Mouse (Mus musculus) monocyte, adult 59 days (primary cell): ENCODE data around the gene Platr25. TPM values are rescaled to one million over a fixed set of nuclear protein-coding genes. Genes with fewer than 3 reads are reported as not detected.

Experiments used
- total RNA-seq, 2 experiments: library from RNA; stranded (reverse); gene quantifications; one replicate each; pipeline ENCODE4 v1.2.4; 2023

The Platr25 gene
- 1 to 10 TPM; 6.6 to 8.1 TPM for total RNA-seq

DNA sequence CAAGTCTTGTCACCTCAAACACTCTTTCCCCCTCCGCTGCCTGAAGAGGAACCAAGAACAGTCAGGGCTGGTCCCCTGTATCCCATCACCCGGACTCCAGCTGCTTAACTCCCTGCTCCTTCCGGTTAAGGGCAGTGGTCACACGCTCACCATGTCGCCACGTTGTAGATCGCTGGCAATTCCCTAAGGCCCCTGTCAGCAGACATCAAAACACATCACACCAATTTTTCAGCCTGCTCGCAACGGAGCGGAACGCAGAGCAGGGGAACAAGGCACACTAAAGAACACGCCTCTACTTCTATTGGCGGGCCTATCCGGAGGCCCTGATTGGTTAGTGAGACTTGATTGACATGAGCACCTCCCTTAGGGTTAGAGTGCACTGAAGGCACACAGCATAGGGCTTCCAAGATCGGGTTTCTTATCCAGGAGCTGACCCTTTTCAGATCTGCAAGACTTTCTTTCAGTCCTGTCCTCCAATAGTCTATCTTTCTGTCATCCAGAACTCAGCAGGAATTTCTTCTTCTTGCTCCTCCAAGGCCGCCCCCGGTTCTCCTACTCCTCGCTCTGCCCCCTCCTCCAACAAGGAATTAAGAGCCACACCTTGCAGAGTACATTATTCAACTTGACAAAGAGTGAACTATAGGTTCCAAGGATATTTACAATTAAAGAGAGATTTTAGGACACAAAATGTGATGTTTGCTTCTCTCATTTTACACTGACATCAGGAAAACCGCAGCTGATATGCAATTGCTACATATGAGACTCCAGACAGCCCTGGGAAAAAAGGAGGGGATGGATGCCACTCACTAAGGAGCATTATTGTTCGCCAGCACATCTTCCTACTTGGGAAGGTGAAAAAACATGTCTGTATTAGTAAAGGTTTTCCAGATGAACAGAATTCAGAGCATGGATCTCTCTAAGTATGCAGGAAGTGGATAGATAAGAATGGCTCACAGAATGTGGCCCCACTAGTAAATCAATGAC lies at the start of gene Platr25:
Gene Platr25 (minus strand): TSS at position 278 of the 984 bp plus-strand sequence.

DNA sequence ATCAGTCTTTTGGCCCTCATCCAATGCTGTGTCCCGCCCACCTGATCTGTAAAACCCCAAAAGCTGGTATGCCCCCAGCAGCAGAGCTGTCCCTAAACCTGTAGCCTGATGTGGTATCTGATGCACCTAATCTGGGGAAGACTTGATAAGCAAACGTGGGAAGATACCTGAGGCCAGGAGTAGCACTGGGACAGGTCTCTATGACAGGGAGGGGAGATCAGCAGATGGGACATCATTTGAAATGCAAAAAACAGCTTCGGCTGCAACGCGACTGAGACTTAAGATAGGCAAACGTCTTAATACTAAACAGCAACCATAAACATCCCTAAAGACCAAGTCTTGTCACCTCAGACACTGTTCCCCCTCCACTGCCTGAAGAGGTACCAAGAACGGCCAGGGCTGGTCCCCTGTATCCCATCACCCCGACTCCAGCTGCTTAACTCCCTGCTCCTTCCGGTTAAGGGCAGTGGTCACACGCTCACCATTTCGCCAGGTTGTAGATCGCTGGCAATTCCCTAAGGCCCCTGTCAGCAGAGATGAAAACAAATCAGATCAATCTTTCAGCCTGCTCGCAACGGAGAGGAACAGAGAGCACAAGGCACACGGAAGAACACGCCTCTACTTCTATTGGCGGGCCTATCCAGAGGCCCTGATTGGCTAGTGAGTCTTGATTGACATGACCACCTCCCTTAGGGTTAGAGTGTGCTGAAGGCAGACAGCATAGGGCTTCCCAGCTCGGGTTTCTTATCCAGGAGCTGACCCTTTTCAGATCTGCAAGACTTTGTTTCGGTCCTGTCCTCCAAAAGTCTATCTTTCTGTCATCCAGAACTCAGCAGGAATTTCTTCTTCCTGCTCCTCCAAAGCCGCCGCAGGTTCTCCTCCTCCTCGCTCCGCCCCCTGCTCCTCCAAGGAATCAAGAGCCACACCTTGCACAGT lies 25.0 kb upstream of the Platr25 start, which contains the start of gene Gm5141:
Gene Gm5141 (minus strand): TSS at position 610 of the 936 bp plus-strand sequence.

DNA sequence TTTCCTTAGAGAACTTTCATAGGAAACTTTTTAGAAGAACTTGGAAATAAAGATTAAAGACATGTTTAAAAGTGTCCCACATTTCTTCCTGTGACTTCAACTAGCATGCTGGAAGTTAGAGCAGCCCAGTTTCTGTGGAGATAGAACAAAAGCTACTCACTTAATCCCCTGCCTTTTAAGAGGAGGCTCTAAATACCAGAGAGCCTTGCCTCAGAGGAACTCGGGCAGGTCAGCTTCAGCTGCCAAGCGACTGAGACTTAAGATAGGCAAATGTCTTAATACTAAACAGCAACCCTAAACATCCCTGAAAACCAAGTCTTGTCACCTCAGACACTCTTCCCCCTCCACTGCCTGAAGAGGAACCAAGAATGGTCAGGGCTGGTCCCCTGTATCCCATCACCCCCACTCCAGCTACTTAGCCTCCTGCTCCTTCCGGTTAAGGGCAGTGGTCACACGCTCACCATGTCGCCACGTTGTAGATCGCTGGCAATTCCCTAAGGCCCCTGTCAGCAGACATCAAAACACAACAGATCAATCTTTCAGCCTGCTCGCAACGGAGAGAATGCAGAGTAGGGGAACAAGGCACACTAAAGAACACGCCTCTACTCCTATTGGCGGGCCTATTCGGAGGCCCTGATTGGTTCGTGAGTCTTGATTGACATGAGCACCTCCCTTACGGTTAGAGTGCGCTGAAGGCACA lies 136.8 kb downstream of the Platr25 start, which contains the start of gene 6720489N17Rik:
Gene 6720489N17Rik (minus strand): TSS at position 606 of the 700 bp plus-strand sequence.

Other genes starting within 250 kb of the Platr25 start
- under 1 TPM in 1 of 2 experiments, not detected in 1; 0.94 TPM for gene Zfp935, start 202.2 kb downstream of the Platr25 start, total RNA-seq
- gene Zfp934, start 189.5 kb downstream of the Platr25 start, total RNA-seq, result 1 to 10 TPM; 3.9 to 4.4 TPM
- 1 to 10 TPM; 2.7 to 5.8 TPM for gene 6720489N17Rik, start 136.5 kb downstream of the Platr25 start, total RNA-seq
- 1 to 10 TPM in 1 of 2 experiments, under 1 TPM in 1; 0.92 to 1.9 TPM for gene Gm5141, start 25.1 kb upstream of the Platr25 start, total RNA-seq
- not detected for gene Fbp2, start 97.7 kb upstream of the Platr25 start, total RNA-seq
- not detected for gene Fbp1, start 127.6 kb upstream of the Platr25 start, total RNA-seq
- gene 2010111I01Rik, start 204.2 kb upstream of the Platr25 start, total RNA-seq, result 10 to 100 TPM; 35.9 to 38.5 TPM